Mouse (Mus musculus) MEL (cell line): ENCODE results near the gene Kcns3. TPM values are rescaled to one million over a fixed set of nuclear protein-coding genes. Genes with fewer than 3 reads are reported as not detected.

Source experiments
- DNase-seq: peaks from one replicate; pipeline ENCODE4 v3.0.0; 2011; ENCODE audit warnings: low read depth, low spot score
- H3K27ac ChIP-seq: 2 replicates; pipeline ENCODE4 v1.5.1; 2012; ENCODE audit warnings: low read depth, mild to moderate bottlenecking, control low read depth, low read length, moderate library complexity; ENCODE audit not compliant: control insufficient read depth
- H3K27me3 ChIP-seq, 2 experiments: fragments of 150-350 bp in 1 of 2; sonication (generic) in 1 of 2; 2 replicates each; pipeline ENCODE4 v1.6.1; 2012; ENCODE audit warnings: low read length in 2 of 2, mild to moderate bottlenecking in 2 of 2, improper control_type of control experiment in 1 of 2, moderate library complexity in 1 of 2; ENCODE audit not compliant: insufficient read depth in 2 of 2, control insufficient read depth in 1 of 2
- H3K36me3 ChIP-seq, 2 experiments: 2 replicates each; pipeline ENCODE4 v1.6.1; 2012 to 2014; ENCODE audit warnings: low read length in 2 of 2, improper control_type of control experiment in 1 of 2, inconsistent platforms in 1 of 2, mild to moderate bottlenecking in 1 of 2; ENCODE audit not compliant: insufficient read depth in 2 of 2, control insufficient read depth in 1 of 2
- H3K4me1 ChIP-seq, 2 experiments: fragments of 150-350 bp in 1 of 2; sonication (generic) in 1 of 2; 2 replicates each; pipeline ENCODE4 v1.6.1; 2012; ENCODE audit warnings: low read length in 2 of 2, improper control_type of control experiment in 1 of 2, mild to moderate bottlenecking in 1 of 2; ENCODE audit not compliant: insufficient read depth in 2 of 2, control insufficient read depth in 1 of 2
- H3K4me3 ChIP-seq, 2 experiments: fragments of 150-350 bp in 1 of 2; sonication (generic) in 1 of 2; 2 replicates each; pipeline ENCODE4 v1.5.1; 2012; ENCODE audit warnings: low read depth in 2 of 2, low read length in 2 of 2, mild to moderate bottlenecking in 2 of 2, moderate library complexity in 2 of 2, control low read depth in 1 of 2, improper control_type of control experiment in 1 of 2; ENCODE audit not compliant: control insufficient read depth in 1 of 2, insufficient read depth in 1 of 2
- H3K79me2 ChIP-seq: 2 replicates; pipeline ENCODE4 v1.6.1; 2012; ENCODE audit warnings: mild to moderate bottlenecking, low read length, moderate library complexity; ENCODE audit not compliant: control insufficient read depth, poor library complexity, insufficient read depth
- H3K9ac ChIP-seq: 2 replicates; pipeline ENCODE4 v1.6.1; 2012; ENCODE audit warnings: low read depth, mild to moderate bottlenecking, control low read depth, low read length, moderate library complexity; ENCODE audit not compliant: control insufficient read depth, poor library complexity, severe bottlenecking
- H3K9me3 ChIP-seq: fragments of 150-350 bp; sonication (generic); replicated peaks from 2 replicates; pipeline ENCODE4 v1.6.1; 2012; ENCODE audit warnings: mild to moderate bottlenecking, low read length, improper control_type of control experiment, moderate library complexity; ENCODE audit not compliant: insufficient read depth
- BHLHE40 ChIP-seq: IDR thresholded peaks from 2 replicates; pipeline ENCODE4 v1.6.1; 2012; ENCODE audit warnings: low read depth, mild to moderate bottlenecking, inconsistent platforms, low read length, improper control_type of control experiment, borderline replicate concordance
- CHD1 ChIP-seq: IDR thresholded peaks from 2 replicates; pipeline ENCODE4 v1.6.1; 2012; ENCODE audit warnings: low read depth, mild to moderate bottlenecking, inconsistent platforms, low read length, improper control_type of control experiment
- CHD2 ChIP-seq: IDR thresholded peaks from 2 replicates; pipeline ENCODE4 v1.6.1; 2011; ENCODE audit warnings: low read length, improper control_type of control experiment
- CTCF ChIP-seq, 3 experiments: IDR thresholded peaks in 2 of 3; conservative IDR thresholded peaks in 1 of 3; 2 replicates each; pipeline ENCODE4 v1.5.1; 2011 to 2012; ENCODE audit warnings: low read length in 3 of 3, low read depth in 2 of 3, mild to moderate bottlenecking in 2 of 3, improper control_type of control experiment in 1 of 3, inconsistent platforms in 1 of 3, mixed read lengths in 1 of 3, moderate library complexity in 1 of 3; ENCODE audit not compliant: control insufficient read depth in 1 of 3, insufficient read depth in 1 of 3, poor library complexity in 1 of 3, severe bottlenecking in 1 of 3
- E2F4 ChIP-seq: IDR thresholded peaks from 2 replicates; pipeline ENCODE4 v1.6.1; 2011; ENCODE audit warnings: low read depth, low read length, improper control_type of control experiment, borderline replicate concordance
- ELF1 ChIP-seq: IDR thresholded peaks from 2 replicates; pipeline ENCODE4 v1.6.1; 2014; ENCODE audit warnings: low read depth, mild to moderate bottlenecking, inconsistent platforms, low read length, improper control_type of control experiment, moderate library complexity
- ETS1 ChIP-seq: IDR thresholded peaks from 2 replicates; pipeline ENCODE4 v1.6.1; 2012; ENCODE audit warnings: low read depth, mild to moderate bottlenecking, inconsistent platforms, low read length, improper control_type of control experiment, moderate library complexity
- GABPA ChIP-seq: IDR thresholded peaks from 2 replicates; pipeline ENCODE4 v1.6.1; 2012; ENCODE audit warnings: low read depth, mild to moderate bottlenecking, inconsistent platforms, low read length, improper control_type of control experiment, moderate library complexity
- GATA1 ChIP-seq: IDR thresholded peaks from 2 replicates; pipeline ENCODE4 v1.6.1; 2011; ENCODE audit warnings: low read depth, low read length, improper control_type of control experiment
- JUND ChIP-seq: IDR thresholded peaks from 2 replicates; pipeline ENCODE4 v1.6.1; 2011; ENCODE audit warnings: low read depth, mild to moderate bottlenecking, improper control_type of control experiment, low read length
- MAFK ChIP-seq: IDR thresholded peaks from 2 replicates; pipeline ENCODE4 v1.6.1; 2011; ENCODE audit warnings: low read depth, mild to moderate bottlenecking, low read length, improper control_type of control experiment, borderline replicate concordance
- MAX ChIP-seq: IDR thresholded peaks from 2 replicates; pipeline ENCODE4 v1.6.1; 2011; ENCODE audit warnings: low read length, improper control_type of control experiment
- MAZ ChIP-seq: IDR thresholded peaks from 2 replicates; pipeline ENCODE4 v1.6.1; 2012; ENCODE audit warnings: low read depth, mild to moderate bottlenecking, inconsistent platforms, low read length, improper control_type of control experiment
- MEF2A ChIP-seq: IDR thresholded peaks from 2 replicates; pipeline ENCODE4 v1.6.1; 2014; ENCODE audit warnings: low read depth, mild to moderate bottlenecking, inconsistent platforms, low read length, improper control_type of control experiment; ENCODE audit not compliant: poor library complexity, insufficient replicate concordance, severe bottlenecking; ENCODE audit errors: extremely low read depth
- MXI1 ChIP-seq: IDR thresholded peaks from 2 replicates; pipeline ENCODE4 v1.6.1; 2011; ENCODE audit warnings: mild to moderate bottlenecking, low read depth, low read length, improper control_type of control experiment
- MYB ChIP-seq: IDR thresholded peaks from 2 replicates; pipeline ENCODE4 v1.6.1; 2011; ENCODE audit warnings: mild to moderate bottlenecking, low read depth, low read length, improper control_type of control experiment
- NELFE ChIP-seq: IDR thresholded peaks from 2 replicates; pipeline ENCODE4 v1.6.1; 2011; ENCODE audit warnings: low read depth, low read length, improper control_type of control experiment
- POLR2AphosphoS2 ChIP-seq: IDR thresholded peaks from 2 replicates; pipeline ENCODE4 v1.6.1; 2011; ENCODE audit warnings: low read length, improper control_type of control experiment
- POLR2AphosphoS5 ChIP-seq: IDR thresholded peaks from 2 replicates; pipeline ENCODE4 v1.6.1; 2012; ENCODE audit warnings: low read depth, borderline replicate concordance, mild to moderate bottlenecking, inconsistent platforms, low read length, moderate library complexity, mixed read lengths
- RAD21 ChIP-seq: IDR thresholded peaks from 2 replicates; pipeline ENCODE4 v1.6.1; 2011; ENCODE audit warnings: mild to moderate bottlenecking, low read depth, low read length, improper control_type of control experiment
- RCOR1 ChIP-seq: IDR thresholded peaks from 2 replicates; pipeline ENCODE4 v1.6.1; 2012; ENCODE audit warnings: low read depth, mild to moderate bottlenecking, inconsistent platforms, low read length, improper control_type of control experiment
- SIN3A ChIP-seq: IDR thresholded peaks from 2 replicates; pipeline ENCODE4 v1.6.1; 2012; ENCODE audit warnings: low read length, improper control_type of control experiment, inconsistent platforms
- SMC3 ChIP-seq: IDR thresholded peaks from 2 replicates; pipeline ENCODE4 v1.6.1; 2011; ENCODE audit warnings: low read depth, low read length, improper control_type of control experiment
- TAL1 ChIP-seq: IDR thresholded peaks from 2 replicates; pipeline ENCODE4 v1.6.1; 2012; ENCODE audit warnings: mild to moderate bottlenecking, inconsistent platforms, low read length, moderate library complexity, mixed read lengths
- TBP ChIP-seq: IDR thresholded peaks from 2 replicates; pipeline ENCODE4 v1.8.0; 2011; ENCODE audit warnings: low read depth, low read length, improper control_type of control experiment
- UBTF ChIP-seq: IDR thresholded peaks from 2 replicates; pipeline ENCODE4 v1.6.1; 2012; ENCODE audit warnings: low read depth, mild to moderate bottlenecking, inconsistent platforms, low read length, improper control_type of control experiment, moderate library complexity, borderline replicate concordance; ENCODE audit not compliant: insufficient read depth
- USF1 ChIP-seq: IDR thresholded peaks from 2 replicates; pipeline ENCODE4 v1.6.1; 2014; ENCODE audit warnings: low read depth, mild to moderate bottlenecking, inconsistent platforms, low read length, improper control_type of control experiment, moderate library complexity
- USF2 ChIP-seq, 2 experiments: IDR thresholded peaks; 2 replicates each; pipeline ENCODE4 v1.6.1; 2011 to 2012; ENCODE audit warnings: improper control_type of control experiment in 2 of 2, low read length in 2 of 2, borderline replicate concordance in 1 of 2, inconsistent platforms in 1 of 2, low read depth in 1 of 2, mild to moderate bottlenecking in 1 of 2; ENCODE audit not compliant: insufficient read depth in 1 of 2
- ZKSCAN1 ChIP-seq: IDR thresholded peaks from 2 replicates; pipeline ENCODE4 v1.6.1; 2012; ENCODE audit warnings: low read depth, mild to moderate bottlenecking, inconsistent platforms, low read length, improper control_type of control experiment, moderate library complexity
- ZMIZ1 ChIP-seq: IDR thresholded peaks from 2 replicates; pipeline ENCODE4 v1.6.1; 2012; ENCODE audit warnings: low read depth, mild to moderate bottlenecking, inconsistent platforms, low read length, improper control_type of control experiment, moderate library complexity
- polyA plus RNA-seq, 2 experiments: library from polyadenylated mRNA; stranded (reverse) in 1 of 2; unstranded in 1 of 2; fragments of >175 nt in 1 of 2; fragments of >200 nt in 1 of 2; gene quantifications; 2 replicates each; pipeline versions ENCODE4 v1.2.1 to v1.2.4; 2012; ENCODE audit warnings: low replicate concordance in 2 of 2, low read depth in 1 of 2; ENCODE audit not compliant: insufficient read length in 2 of 2, insufficient read depth in 1 of 2, missing spikeins in 1 of 2
- total RNA-seq: library from RNA; depleted of rRNA; stranded (reverse); fragments of 300-350 nt; gene quantifications from 2 replicates; pipeline ENCODE4 v1.2.3, GENCODE M21; 2012

Kcns3 gene
- total and polyA plus RNA-seq, 3 experiments = not detected

- Histone ChIP-seq H3K27ac (no peak overlapping the region), H3K4me3 (no peak overlapping the region), H3K9me3 (no peaks in the 10 kb centered on the region), H3K4me1 (no peaks in the 10 kb centered on the region), H3K27me3 (no peaks in the 10 kb centered on the region), H3K79me2 (no peaks in the 10 kb centered on the region), H3K9ac (no peak overlapping the region), H3K36me3 (no peaks in the 10 kb centered on the region)
- TF ChIP-seq MXI1 = no peak
- TF ChIP-seq MAFK = no peak
- no peak for TF ChIP-seq RCOR1
- no peak for TF ChIP-seq TAL1
- TF ChIP-seq JUND = no peak
- TF ChIP-seq NELFE = no peak
- no peak for TF ChIP-seq POLR2AphosphoS5
- TF ChIP-seq GABPA = no peak
- no peak for TF ChIP-seq CTCF (IDR thresholded peaks at IDR 0.05 in 2 of 3, conservative IDR thresholded peaks at IDR 0.05 in 1 of 3; ENCODE audit: control insufficient read depth in 1 of 3, insufficient read depth in 1 of 3, low read depth in 2 of 3, low read length in 3 of 3, poor library complexity in 1 of 3, severe bottlenecking in 1 of 3)
- TF ChIP-seq GATA1 = no peak
- no peak for TF ChIP-seq UBTF
- no peak for TF ChIP-seq E2F4
- no peak for TF ChIP-seq MYB
- no peak for TF ChIP-seq ZMIZ1
- TF ChIP-seq USF1 = no peak
- no peak for TF ChIP-seq SMC3
- TF ChIP-seq BHLHE40 = no peak
- no peak for TF ChIP-seq MAX
- no peak for TF ChIP-seq MEF2A
- DNase-seq = no peak
These were observed 21.7 kb downstream of the Kcns3 start for GRCm38 (mm10) chr12:11129188-11129587.

GRCm38 (mm10) chr12:11126186-11126759 is 24.6 kb downstream of the Kcns3 start:
- Histone ChIP-seq H3K4me1 (no peaks in the 10 kb centered on the region), H3K27me3 (no peaks in the 10 kb centered on the region), H3K36me3 (no peaks in the 10 kb centered on the region), H3K79me2 (no peaks in the 10 kb centered on the region), H3K4me3 (no peak overlapping the region), H3K27ac (no peak overlapping the region), H3K9ac (no peak overlapping the region), H3K9me3 (no peaks in the 10 kb centered on the region)
- no peak for TF ChIP-seq TBP
- no peak for TF ChIP-seq CHD1
- TF ChIP-seq RAD21 = no peak
- TF ChIP-seq MXI1 = no peak
- TF ChIP-seq ZKSCAN1 = no peak
- no peak for TF ChIP-seq UBTF
- no peak for TF ChIP-seq USF2 (IDR thresholded peaks at IDR 0.05; ENCODE audit: borderline replicate concordance in 1 of 2, insufficient read depth in 1 of 2, low read depth in 1 of 2, low read length in 2 of 2)
- TF ChIP-seq SIN3A = no peak
- no peak for TF ChIP-seq ELF1
- no peak for TF ChIP-seq MAZ
- TF ChIP-seq CHD2 = no peak
- no peak for TF ChIP-seq POLR2AphosphoS2
- TF ChIP-seq GATA1 = no peak
- TF ChIP-seq ETS1 = no peak
- TF ChIP-seq RCOR1 = no peak
- no peak for DNase-seq
